Mouse (Mus musculus): ENCODE data around the gene Ankrd34c. TPM values are rescaled to one million over a fixed set of nuclear protein-coding genes. Genes with fewer than 3 reads are reported as not detected.

Gene Ankrd34c
- polyA plus RNA-seq, 1 experiment from 2014 or later: 0.03 TPM

DNA sequence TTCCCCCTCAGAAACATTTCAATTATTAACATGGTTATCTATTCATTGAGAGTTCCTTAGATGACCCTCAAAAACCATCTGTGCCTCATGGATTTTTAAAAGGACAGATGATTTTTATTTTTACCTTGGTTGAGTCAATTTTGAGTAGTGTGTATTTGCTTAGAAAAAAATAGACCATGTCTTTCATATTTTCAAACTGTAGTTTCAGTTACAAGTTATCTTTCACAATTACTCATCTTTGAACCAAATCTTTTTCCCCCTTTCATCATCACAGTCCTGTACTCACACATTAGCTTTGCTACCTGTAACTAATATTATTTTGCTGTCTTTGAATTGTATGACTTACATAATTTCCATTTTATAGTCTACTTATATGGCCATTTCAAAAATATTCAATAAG is 1.8 kb upstream of the Ankrd34c start:
- H3K4me1 ChIP-seq (ENCODE audit: control insufficient read depth, insufficient read depth, low read length): 0 out of 2 replicates have a peak, but pooled peaks cover 2% of the 10 kb centered on the region
- ATAC-seq: no peak
- H3K27ac ChIP-seq (ENCODE audit: low read depth, low read length): no peak overlapping the region
- H3K9me3 ChIP-seq (replicated peaks; ENCODE audit: control insufficient read depth, low read length): no peaks in the 10 kb centered on the region
- DNase-seq (ENCODE audit: low spot score): no peak
- H3K4me3 ChIP-seq (ENCODE audit: low read depth, low read length): no peak overlapping the region
- H3K27me3 ChIP-seq (replicated peaks; ENCODE audit: control insufficient read depth, insufficient read depth, low read length): peaks cover 13% of the 10 kb centered on the region; the same call in 1 of the 2 replicates
- H3K9ac ChIP-seq (ENCODE audit: low read length): no peak overlapping the region
- H3K4me2 ChIP-seq (ENCODE audit: low read length): no peak overlapping the region
- H3K36me3 ChIP-seq (ENCODE audit: control insufficient read depth, insufficient read depth, low read length): no peaks in the 10 kb centered on the region

GRCm38 (mm10) chr9:89737888-89738287 is 387 bp downstream of the Ankrd34c start:
- Histone ChIP-seq H3K36me3 (ENCODE audit: control insufficient read depth, insufficient read depth, low read length) (no peaks in the 10 kb centered on the region), H3K4me3 (ENCODE audit: low read depth, low read length) (no peak overlapping the region), H3K9me3 (replicated peaks; ENCODE audit: control insufficient read depth, low read length) (no peaks in the 10 kb centered on the region), H3K4me2 (ENCODE audit: low read length) (peak overlapping the region; percentile 34; the same call in 1 of the 2 replicates), H3K9ac (ENCODE audit: low read length) (no peak overlapping the region), H3K27ac (ENCODE audit: low read depth, low read length) (no peak overlapping the region), H3K4me1 (ENCODE audit: control insufficient read depth, insufficient read depth, low read length) (0 out of 2 replicates have a peak, but pooled peaks cover 2% of the 10 kb centered on the region), H3K27me3 (replicated peaks; ENCODE audit: control insufficient read depth, insufficient read depth, low read length) (peaks cover 13% of the 10 kb centered on the region; the same call in 1 of the 2 replicates)
- ATAC-seq (no peak), DNase-seq (ENCODE audit: low spot score) (no peak)
- 5% methylated on average over 6 of the region's 6 CpGs for WGBS

- WGBS: 4% methylated on average over 20 of the region's 20 CpGs
- Histone ChIP-seq H3K4me1 (ENCODE audit: control insufficient read depth, insufficient read depth, low read length) (0 out of 2 replicates have a peak, but pooled peaks cover 2% of the 10 kb centered on the region), H3K9ac (ENCODE audit: low read length) (no peak overlapping the region), H3K27me3 (replicated peaks; ENCODE audit: control insufficient read depth, insufficient read depth, low read length) (peaks cover 13% of the 10 kb centered on the region; the same call in 1 of the 2 replicates), H3K4me2 (ENCODE audit: low read length) (peak overlapping the region; percentile 34), H3K9me3 (replicated peaks; ENCODE audit: control insufficient read depth, low read length) (no peaks in the 10 kb centered on the region), H3K4me3 (ENCODE audit: low read depth, low read length) (no peak overlapping the region), H3K36me3 (ENCODE audit: control insufficient read depth, insufficient read depth, low read length) (no peaks in the 10 kb centered on the region), H3K27ac (ENCODE audit: low read depth, low read length) (no peak overlapping the region)
- ATAC-seq (peak; percentile 55; the same call in 1 of the 2 replicates), DNase-seq (ENCODE audit: low spot score) (peak; percentile 31)
These were observed 1.2 kb downstream of the Ankrd34c start for GRCm38 (mm10) chr9:89736932-89737705.

DNA sequence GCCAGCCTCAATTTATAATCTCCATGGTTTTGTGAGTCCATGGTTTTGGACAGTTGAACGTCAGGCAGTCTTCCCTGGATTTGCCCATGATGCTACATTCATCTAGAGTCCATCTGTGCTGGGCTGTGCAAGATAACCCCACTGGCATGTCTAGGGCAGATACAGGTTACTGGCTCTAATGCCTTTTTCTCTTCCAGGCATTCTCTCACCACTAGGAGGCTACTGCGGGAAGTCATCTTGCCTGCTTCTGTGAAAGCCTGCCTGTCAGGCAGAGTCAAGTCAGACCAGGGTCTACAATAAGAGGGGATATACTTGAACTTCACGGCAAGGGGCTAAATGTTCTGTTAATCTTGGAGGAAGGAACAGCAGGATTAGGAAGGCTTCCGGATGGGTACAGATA is 31.4 kb downstream of the Ankrd34c start:
- WGBS: 24% methylated on average over 4 of the region's 4 CpGs
- H3K4me1 ChIP-seq (ENCODE audit: control insufficient read depth, insufficient read depth, low read length): peaks cover 6% of the 10 kb centered on the region; the same call in 1 of the 2 replicates
- ATAC-seq (no peak), DNase-seq (ENCODE audit: low spot score) (peak; percentile 51)
- no peak overlapping the region for H3K4me2 ChIP-seq (ENCODE audit: low read length)
- H3K27ac ChIP-seq (ENCODE audit: low read depth, low read length): no peak overlapping the region
- H3K9me3 ChIP-seq (replicated peaks; ENCODE audit: control insufficient read depth, low read length): no peaks in the 10 kb centered on the region
- no peaks in the 10 kb centered on the region for H3K27me3 ChIP-seq (replicated peaks; ENCODE audit: control insufficient read depth, insufficient read depth, low read length)
- H3K4me3 ChIP-seq (ENCODE audit: low read depth, low read length): no peak overlapping the region
- H3K36me3 ChIP-seq (ENCODE audit: control insufficient read depth, insufficient read depth, low read length): no peaks in the 10 kb centered on the region
- H3K9ac ChIP-seq (ENCODE audit: low read length): no peak overlapping the region

DNA sequence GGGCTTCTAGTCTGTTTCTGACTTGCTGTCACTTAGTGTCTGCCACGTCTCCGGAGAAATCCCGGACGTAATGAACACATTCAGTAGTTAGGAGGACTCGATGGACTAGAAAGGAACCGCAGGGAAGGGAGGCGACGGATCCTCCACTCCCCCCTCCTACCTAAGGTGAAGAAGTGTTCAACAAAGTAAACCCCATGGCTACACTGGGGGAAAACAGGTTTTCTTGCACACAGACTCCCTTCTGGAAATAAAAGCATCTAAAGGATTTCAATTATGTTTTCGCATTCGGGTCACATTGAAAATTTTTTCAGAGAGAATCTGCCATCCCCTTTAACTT is 33.1 kb downstream of the Ankrd34c start:
- Histone ChIP-seq H3K4me1 (ENCODE audit: control insufficient read depth, insufficient read depth, low read length) (peaks cover 6% of the 10 kb centered on the region; the same call in 1 of the 2 replicates), H3K27me3 (replicated peaks; ENCODE audit: control insufficient read depth, insufficient read depth, low read length) (no peaks in the 10 kb centered on the region), H3K27ac (ENCODE audit: low read depth, low read length) (peak overlapping the region; percentile 83; the same call in 1 of the 2 replicates), H3K4me3 (ENCODE audit: low read depth, low read length) (peak overlapping the region; percentile 57), H3K36me3 (ENCODE audit: control insufficient read depth, insufficient read depth, low read length) (peaks cover 3% of the 10 kb centered on the region; the same call in 1 of the 2 replicates), H3K9me3 (replicated peaks; ENCODE audit: control insufficient read depth, low read length) (no peaks in the 10 kb centered on the region), H3K4me2 (ENCODE audit: low read length) (peak overlapping the region; percentile 92), H3K9ac (ENCODE audit: low read length) (peak overlapping the region; percentile 88)
- ATAC-seq (no peak), DNase-seq (ENCODE audit: low spot score) (no peak)
- 9% methylated on average over 10 of the region's 10 CpGs for WGBS

- H3K9ac ChIP-seq (ENCODE audit: low read length): peak within 1 kb of the TSS; percentile 88
- ATAC-seq: peak; percentile 100
These were observed 33.7 kb downstream of the Ankrd34c start, which contains the start of gene Tmed3 for GRCm38 (mm10) chr9:89704265-89705196. TSS of gene Tmed3 (minus strand) at chr9:89705068.

DNA sequence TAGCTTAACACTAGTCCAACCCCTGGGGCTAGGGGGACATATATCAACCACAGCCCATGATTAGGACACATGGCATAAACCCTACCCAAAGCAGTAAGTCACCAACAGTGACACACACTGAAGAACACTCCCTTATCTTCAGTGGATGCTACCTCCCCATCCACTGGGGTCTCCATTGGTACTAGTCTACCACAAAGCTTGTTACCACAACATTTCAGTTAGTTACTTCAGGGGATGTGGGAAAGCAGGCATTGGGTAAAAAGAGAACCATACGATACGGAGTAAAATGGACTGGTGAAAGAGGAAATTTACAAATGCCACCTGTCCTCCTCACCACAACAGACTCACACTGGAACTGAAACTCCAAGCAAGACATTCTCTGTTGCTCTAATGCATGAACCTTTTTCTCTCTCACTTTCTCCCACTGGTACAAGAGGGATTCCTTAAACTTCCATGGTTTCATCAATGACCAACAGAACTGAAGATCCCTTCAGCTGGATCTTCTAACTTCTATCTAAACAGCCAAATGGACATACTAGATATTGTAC is 37.3 kb downstream of the Ankrd34c start:
- peaks cover 6% of the 10 kb centered on the region; the same call in 1 of the 2 replicates for H3K4me1 ChIP-seq (ENCODE audit: control insufficient read depth, insufficient read depth, low read length)
- H3K9me3 ChIP-seq (replicated peaks; ENCODE audit: control insufficient read depth, low read length): no peaks in the 10 kb centered on the region
- ATAC-seq (no peak), DNase-seq (ENCODE audit: low spot score) (no peak)
- H3K36me3 ChIP-seq (ENCODE audit: control insufficient read depth, insufficient read depth, low read length): peaks cover 14% of the 10 kb centered on the region
- no peak overlapping the region for H3K4me3 ChIP-seq (ENCODE audit: low read depth, low read length)
- no peak overlapping the region for H3K4me2 ChIP-seq (ENCODE audit: low read length)
- no peak overlapping the region for H3K9ac ChIP-seq (ENCODE audit: low read length)
- no peaks in the 10 kb centered on the region for H3K27me3 ChIP-seq (replicated peaks; ENCODE audit: control insufficient read depth, insufficient read depth, low read length)
- WGBS: 95% methylated on average over 2 of the region's 2 CpGs
- no peak overlapping the region for H3K27ac ChIP-seq (ENCODE audit: low read depth, low read length)

More at GRCm38 (mm10) chr9:89704265-89705196, 33.7 kb downstream of the Ankrd34c start, which contains the start of gene Tmed3:
- no peaks in the 10 kb centered on the region for H3K27me3 ChIP-seq (replicated peaks; ENCODE audit: control insufficient read depth, insufficient read depth, low read length)
- no peaks in the 10 kb centered on the region for H3K9me3 ChIP-seq (replicated peaks; ENCODE audit: control insufficient read depth, low read length)
- H3K4me2 ChIP-seq (ENCODE audit: low read length): peak within 1 kb of the TSS; percentile 92
- H3K4me3 ChIP-seq (ENCODE audit: low read depth, low read length): peak within 1 kb of the TSS; percentile 57
- DNase-seq (ENCODE audit: low spot score): peak; percentile 97
- WGBS: 2% methylated on average over 52 of the region's 52 CpGs
- H3K36me3 ChIP-seq (ENCODE audit: control insufficient read depth, insufficient read depth, low read length): peaks cover 10% of the 10 kb centered on the region
- H3K27ac ChIP-seq (ENCODE audit: low read depth, low read length): peak within 1 kb of the TSS; percentile 83
- peaks cover 6% of the 10 kb centered on the region; the same call in 1 of the 2 replicates for H3K4me1 ChIP-seq (ENCODE audit: control insufficient read depth, insufficient read depth, low read length)

GRCm38 (mm10) chr9:89695143-89695542 is 43.1 kb downstream of the Ankrd34c start:
- Histone ChIP-seq H3K36me3 (ENCODE audit: control insufficient read depth, insufficient read depth, low read length) (peaks cover 10% of the 10 kb centered on the region), H3K9ac (ENCODE audit: low read length) (no peak overlapping the region), H3K4me3 (ENCODE audit: low read depth, low read length) (no peak overlapping the region), H3K4me2 (ENCODE audit: low read length) (no peak overlapping the region), H3K4me1 (ENCODE audit: control insufficient read depth, insufficient read depth, low read length) (no peaks in the 10 kb centered on the region), H3K9me3 (replicated peaks; ENCODE audit: control insufficient read depth, low read length) (no peaks in the 10 kb centered on the region), H3K27me3 (replicated peaks; ENCODE audit: control insufficient read depth, insufficient read depth, low read length) (no peaks in the 10 kb centered on the region), H3K27ac (ENCODE audit: low read depth, low read length) (no peak overlapping the region)
- 81% methylated on average over 1 of the region's 1 CpGs for WGBS
- ATAC-seq (no peak), DNase-seq (ENCODE audit: low spot score) (no peak)
